Mouse (Mus musculus) midbrain, postnatal 0 days (tissue): ENCODE measurements around the gene Gga1. TPM values are rescaled to one million over a fixed set of nuclear protein-coding genes. Genes with fewer than 3 reads are reported as not detected.

Source experiments
- ATAC-seq: fragments of 200-750 bp; cut with Nextera tagmentation; 2 replicates; pipeline ENCODE4 v1.8.0; 2017; ENCODE audit warnings: moderate number of reproducible peaks, mild to moderate bottlenecking, moderate TSS enrichment, moderate library complexity; ENCODE audit not compliant: low FRiP score
- DNase-seq: peaks from one replicate; pipeline ENCODE4 v3.0.0-alpha.2; 2015; ENCODE audit warnings: low spot score
- H3K27ac ChIP-seq: fragments of 300-500 bp; sonication (generic); 2 replicates; pipeline ENCODE4 v1.5.1; 2014; ENCODE audit warnings: low read depth, mild to moderate bottlenecking, low read length, mixed read lengths
- H3K27me3 ChIP-seq: fragments of 300-500 bp; sonication (generic); 2 replicates; pipeline ENCODE4 v1.6.1; 2014; ENCODE audit warnings: low read length, control low read depth, mixed read lengths; ENCODE audit not compliant: insufficient read depth
- H3K36me3 ChIP-seq: fragments of 300-500 bp; sonication (generic); 2 replicates; pipeline ENCODE4 v1.6.1; 2014; ENCODE audit warnings: low read length, control low read depth, mixed read lengths; ENCODE audit not compliant: insufficient read depth
- H3K4me1 ChIP-seq: fragments of 300-500 bp; sonication (generic); 2 replicates; pipeline ENCODE4 v1.6.1; 2014; ENCODE audit warnings: mild to moderate bottlenecking, control low read depth, antibody characterized with exemption, low read length, mixed read lengths; ENCODE audit not compliant: insufficient read depth
- H3K4me2 ChIP-seq: fragments of 300-500 bp; sonication (generic); 2 replicates; pipeline ENCODE4 v1.6.1; 2014; ENCODE audit warnings: low read depth, mild to moderate bottlenecking, low read length, mixed read lengths; ENCODE audit not compliant: poor library complexity, severe bottlenecking
- H3K4me3 ChIP-seq: fragments of 300-500 bp; sonication (generic); 2 replicates; pipeline ENCODE4 v1.5.1; 2014; ENCODE audit warnings: low read depth, mild to moderate bottlenecking, low read length, moderate library complexity
- H3K9ac ChIP-seq: fragments of 300-500 bp; sonication (generic); replicated peaks from 2 replicates; pipeline ENCODE4 v1.6.1; 2014; ENCODE audit warnings: mild to moderate bottlenecking, low read length, moderate library complexity, mixed read lengths; ENCODE audit not compliant: poor library complexity, severe bottlenecking
- H3K9me3 ChIP-seq: fragments of 300-500 bp; sonication (generic); 2 replicates; pipeline ENCODE4 v1.6.1; 2016; ENCODE audit warnings: low read length, control low read depth
- CTCF ChIP-seq: IDR thresholded peaks from 2 replicates; pipeline ENCODE4 v1.5.1; 2016; ENCODE audit warnings: antibody characterized with exemption, mild to moderate bottlenecking
- WGBS: fragments of 180-500 bp; shearing (Covaris S2); extraction: QIAGEN DNeasy Blood & Tissue Kit; methylation state at CpG from one replicate; pipeline ENCODE4 v1.1.7; 2014; 5-methylcytosine and 5-hydroxymethylcytosine counted together
- polyA plus RNA-seq: library from polyadenylated mRNA; unstranded; fragments of >200 nt; fragmentation: Nextera tagmentation; extraction: Ambion mirVana; gene quantifications from 2 replicates; pipeline ENCODE4 v1.2.1, GENCODE M21; 2015
- total RNA-seq: library from RNA; depleted of rRNA; stranded (reverse); fragments of >200 nt; gene quantifications from 2 replicates; pipeline ENCODE4 v1.2.3, GENCODE M21; 2014

The Gga1 gene
- total and polyA plus RNA-seq, 2 experiments from 2014 or later, result 42.8 to 43.4 TPM

DNA sequence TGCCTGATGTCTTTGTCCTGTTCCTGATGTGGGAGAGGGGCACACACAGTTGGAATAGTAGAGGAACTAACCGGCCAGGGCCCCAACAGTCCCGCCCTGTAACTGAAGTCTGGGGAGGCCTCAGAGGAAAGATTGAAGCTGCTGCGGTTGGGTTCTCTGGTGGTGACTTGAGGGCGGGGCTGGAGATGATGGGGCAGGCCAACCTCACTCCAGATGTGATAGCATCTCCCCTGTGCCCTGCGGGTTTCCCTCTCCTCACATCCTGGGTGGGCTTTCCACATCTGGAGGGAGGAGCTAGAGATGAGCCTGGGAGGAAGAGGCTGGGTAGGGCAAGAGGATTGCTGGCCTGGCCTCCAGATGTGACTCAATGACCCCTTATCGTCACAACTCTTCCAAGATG is 46.6 kb downstream of the Gga1 start:
- no peak overlapping the region for H3K4me3 ChIP-seq
- no peak overlapping the region for H3K9ac ChIP-seq
- no peak overlapping the region for H3K4me2 ChIP-seq
- peaks cover 9% of the 10 kb centered on the region for H3K27me3 ChIP-seq
- H3K9me3 ChIP-seq, result no peaks in the 10 kb centered on the region
- H3K27ac ChIP-seq, result no peak overlapping the region
- 0 out of 2 replicates have a peak, but pooled peaks cover 4% of the 10 kb centered on the region for H3K4me1 ChIP-seq
- WGBS, result 83% methylated on average over 6 of the region's 6 CpGs
- no peak for TF ChIP-seq CTCF
- ATAC-seq, result no peak
- peaks cover 9% of the 10 kb centered on the region for H3K36me3 ChIP-seq
- DNase-seq, result no peak

GRCm38 (mm10) chr15:78925129-78925528 is 48.1 kb downstream of the Gga1 start:
- ATAC-seq (no peak), DNase-seq (no peak)
- Histone ChIP-seq H3K36me3 (0 out of 2 replicates have a peak, but pooled peaks cover 2% of the 10 kb centered on the region), H3K27ac (no peak overlapping the region), H3K4me1 (0 out of 2 replicates have a peak, but pooled peaks cover 4% of the 10 kb centered on the region), H3K27me3 (peaks cover 9% of the 10 kb centered on the region), H3K4me3 (no peak overlapping the region), H3K9ac (no peak overlapping the region), H3K4me2 (no peak overlapping the region), H3K9me3 (no peaks in the 10 kb centered on the region)
- 37% methylated on average over 8 of the region's 8 CpGs for WGBS
- TF ChIP-seq CTCF, result no peak

- 0 out of 2 replicates have a peak, but pooled peaks have one; percentile 46 for ATAC-seq
- no peak within 1 kb of the TSS for H3K4me3 ChIP-seq
- peaks cover 9% of the 10 kb centered on the region for H3K27me3 ChIP-seq
- H3K4me2 ChIP-seq, result peak within 1 kb of the TSS; percentile 53
- H3K9ac ChIP-seq, result no peak within 1 kb of the TSS; the same call in 1 of the 2 replicates
- WGBS, result 9% methylated on average over 20 of the region's 20 CpGs
- no peaks in the 10 kb centered on the region for H3K9me3 ChIP-seq
- H3K4me1 ChIP-seq, result 0 out of 2 replicates have a peak, but pooled peaks cover 4% of the 10 kb centered on the region
- no peaks in the 10 kb centered on the region for H3K36me3 ChIP-seq
- no peak for TF ChIP-seq CTCF
- H3K27ac ChIP-seq, result 0 out of 2 replicates have a peak within 1 kb of the TSS, but pooled peaks have one; percentile 18
- DNase-seq, result peak; percentile 85
Observed at GRCm38 (mm10) chr15:78926021-78926919, 49.3 kb downstream of the Gga1 start, which contains the start of gene Lgals1. TSS of gene Lgals1 (plus strand) at chr15:78926725.

GRCm38 (mm10) chr15:78927021-78927787 is 50.2 kb downstream of the Gga1 start:
- Histone ChIP-seq H3K36me3 (no peaks in the 10 kb centered on the region), H3K9me3 (no peaks in the 10 kb centered on the region), H3K4me3 (peak overlapping the region; percentile 27; the same call in 1 of the 2 replicates), H3K27ac (no peak overlapping the region), H3K4me1 (0 out of 2 replicates have a peak, but pooled peaks cover 4% of the 10 kb centered on the region), H3K27me3 (peaks cover 9% of the 10 kb centered on the region), H3K4me2 (peak overlapping the region; percentile 53; the same call in 1 of the 2 replicates), H3K9ac (no peak overlapping the region; the same call in 1 of the 2 replicates)
- DNase-seq (no peak), ATAC-seq (no peak)
- TF ChIP-seq CTCF, result no peak
- WGBS, result 25% methylated on average over 15 of the region's 15 CpGs

- TF ChIP-seq CTCF, result no peak
- no peaks in the 10 kb centered on the region for H3K9me3 ChIP-seq
- H3K4me3 ChIP-seq, result peak overlapping the region; percentile 27
- H3K9ac ChIP-seq, result no peak overlapping the region
- H3K4me2 ChIP-seq, result peak overlapping the region; percentile 53
- under 1% methylated on average over 32 of the region's 35 CpGs for WGBS
- DNase-seq (peak; percentile 24), ATAC-seq (no peak)
- peaks cover 9% of the 10 kb centered on the region for H3K27me3 ChIP-seq
- no peaks in the 10 kb centered on the region for H3K36me3 ChIP-seq
- 0 out of 2 replicates have a peak, but pooled peaks cover 4% of the 10 kb centered on the region for H3K4me1 ChIP-seq
- H3K27ac ChIP-seq, result no peak overlapping the region; the same call in 1 of the 2 replicates
Observed at GRCm38 (mm10) chr15:78927788-78928457, 50.9 kb downstream of the Gga1 start.
